Mouse (Mus musculus) midbrain, embryonic 14.5 days (tissue): ENCODE measurements around the gene Atp5d. TPM values are rescaled to one million over a fixed set of nuclear protein-coding genes. Genes with fewer than 3 reads are reported as not detected.

ENCODE experiments used
- ATAC-seq: fragments of 200-750 bp; cut with Nextera tagmentation; 2 replicates; pipeline ENCODE4 v1.8.0; 2017; ENCODE audit warnings: moderate number of reproducible peaks, moderate library complexity; ENCODE audit not compliant: low FRiP score, low TSS enrichment
- DNase-seq: peaks from one replicate; pipeline ENCODE4 v3.0.0-alpha.2; 2015
- H3K27ac ChIP-seq: fragments of 300-500 bp; sonication (generic); replicated peaks from 2 replicates; pipeline ENCODE4 v1.5.1; 2014; ENCODE audit warnings: mild to moderate bottlenecking, low read depth, low read length, moderate library complexity
- H3K27me3 ChIP-seq: fragments of 300-500 bp; sonication (generic); 2 replicates; pipeline ENCODE4 v1.6.1; 2014; ENCODE audit warnings: low read length, control low read depth, mixed read lengths; ENCODE audit not compliant: control insufficient read depth, insufficient read depth
- H3K36me3 ChIP-seq: fragments of 300-500 bp; sonication (generic); 2 replicates; pipeline ENCODE4 v1.6.1; 2014; ENCODE audit warnings: low read length, control low read depth; ENCODE audit not compliant: control insufficient read depth, insufficient read depth
- H3K4me1 ChIP-seq: fragments of 300-500 bp; sonication (generic); 2 replicates; pipeline ENCODE4 v1.6.1; 2014; ENCODE audit warnings: mild to moderate bottlenecking, antibody characterized with exemption, low read length, control low read depth; ENCODE audit not compliant: control insufficient read depth, insufficient read depth
- H3K4me2 ChIP-seq: fragments of 300-500 bp; sonication (generic); 2 replicates; pipeline ENCODE4 v1.6.1; 2014; ENCODE audit warnings: mild to moderate bottlenecking, low read length, moderate library complexity
- H3K4me3 ChIP-seq: fragments of 300-500 bp; sonication (generic); replicated peaks from 2 replicates; pipeline ENCODE4 v1.5.1; 2014; ENCODE audit warnings: low read depth, low read length
- H3K9ac ChIP-seq: fragments of 300-500 bp; sonication (generic); replicated peaks from 2 replicates; pipeline ENCODE4 v1.6.1; 2014; ENCODE audit warnings: mild to moderate bottlenecking, low read length, moderate library complexity
- H3K9me3 ChIP-seq: fragments of 300-500 bp; sonication (generic); 2 replicates; pipeline ENCODE4 v1.6.1; 2016; ENCODE audit warnings: low read length, control low read depth, mixed read lengths; ENCODE audit not compliant: control insufficient read depth
- WGBS: fragments of 180-500 bp; shearing (Covaris S2); extraction: QIAGEN DNeasy Blood & Tissue Kit; methylation state at CpG from one replicate; pipeline ENCODE4 v1.1.7; 2014; 5-methylcytosine and 5-hydroxymethylcytosine counted together
- polyA plus RNA-seq: library from polyadenylated mRNA; unstranded; fragments of >200 nt; fragmentation: Nextera tagmentation; extraction: Ambion mirVana; gene quantifications from 2 replicates; pipeline ENCODE4 v1.2.1, GENCODE M21; 2014

Atp5d gene
- polyA plus RNA-seq = 407 and 480 TPM in 2 replicates

DNA sequence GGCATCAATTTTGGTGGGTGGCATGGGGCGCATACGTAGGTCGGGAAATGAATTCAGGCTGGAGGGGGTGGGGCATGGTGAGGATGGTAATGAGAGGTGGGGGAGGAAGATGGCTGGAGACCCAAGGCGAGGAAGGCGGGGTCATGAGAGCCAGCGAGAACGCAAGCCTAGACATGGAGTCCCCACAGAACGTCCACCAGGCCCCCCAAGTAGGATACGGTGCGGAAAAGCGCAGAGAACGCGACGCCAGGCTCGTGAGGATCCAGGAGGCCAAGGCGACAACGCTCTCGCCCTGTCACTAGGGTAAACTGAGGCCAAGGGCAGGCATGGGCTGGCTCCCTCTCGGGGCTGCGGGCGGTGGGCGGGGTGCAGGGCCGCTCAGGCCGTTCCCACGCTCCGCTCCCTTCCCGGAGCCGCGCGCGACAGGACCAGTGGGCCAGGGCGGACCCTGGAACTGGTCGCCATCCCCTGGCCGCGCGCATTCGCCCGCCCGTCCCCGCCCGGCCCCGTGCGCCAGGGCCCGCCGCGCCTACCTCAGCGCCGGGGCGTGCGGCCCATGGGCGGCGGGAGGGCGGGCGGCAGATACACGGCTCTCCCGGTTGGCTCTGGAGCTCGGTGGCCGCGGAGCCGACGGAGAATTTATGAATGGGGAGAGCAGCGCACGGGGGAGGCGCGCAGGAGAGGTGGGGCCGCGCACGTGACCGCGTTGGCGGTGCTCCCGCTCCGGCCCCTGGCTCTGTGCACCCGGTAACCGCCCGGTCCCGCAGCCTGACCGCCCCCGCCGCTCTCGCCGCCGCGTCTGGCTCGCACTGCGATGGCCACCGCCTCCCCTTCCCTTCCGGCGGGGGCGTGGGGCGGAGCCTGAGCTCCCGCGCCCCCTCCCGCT is at the start of gene Atp5d:
Gene Atp5d, plus strand, starts transcription at position 80 of the 886 bp plus-strand sequence.
- peaks cover 31% of the 10 kb centered on the region for H3K36me3 ChIP-seq
- peak; percentile 90 for DNase-seq
- H3K4me1 ChIP-seq = peaks cover 38% of the 10 kb centered on the region
- peak within 1 kb of the TSS; percentile 80 for H3K4me3 ChIP-seq
- H3K9me3 ChIP-seq = no peaks in the 10 kb centered on the region
- peak; percentile 11; the same call in 1 of the 2 replicates for ATAC-seq
- no peaks in the 10 kb centered on the region; the same call in 1 of the 2 replicates for H3K27me3 ChIP-seq
- H3K9ac ChIP-seq = peak within 1 kb of the TSS; percentile 93
- peak within 1 kb of the TSS; percentile 94 for H3K27ac ChIP-seq
- H3K4me2 ChIP-seq = peak within 1 kb of the TSS; percentile 93
- under 1% methylated on average over 91 of the region's 94 CpGs for WGBS

DNA sequence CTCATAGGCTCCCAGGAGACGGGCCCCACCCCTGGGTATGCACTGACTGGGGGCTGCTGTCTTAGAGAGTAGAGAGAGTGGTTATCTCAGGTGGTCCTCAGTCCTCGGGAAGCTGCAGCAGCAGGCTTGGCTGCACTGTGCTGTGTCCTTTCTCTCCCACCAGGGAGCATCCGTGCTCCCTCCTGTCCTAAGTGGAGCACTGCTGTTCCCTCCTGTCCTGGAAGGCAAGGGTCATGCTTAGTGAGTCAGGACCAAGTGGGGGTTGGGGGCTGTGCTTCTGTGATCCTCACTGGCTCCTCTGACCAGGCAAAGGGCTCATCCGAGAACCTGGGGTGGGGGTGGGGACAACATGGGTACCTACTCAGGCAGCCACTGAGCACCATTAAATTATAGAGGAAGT is 49.3 kb upstream of the Atp5d start:
- H3K9ac ChIP-seq = no peak overlapping the region
- 56% methylated on average over 4 of the region's 4 CpGs for WGBS
- ATAC-seq = no peak

GRCm38 (mm10) chr10:80091527-80091926 is 46.9 kb upstream of the Atp5d start:
- no peak overlapping the region for H3K27ac ChIP-seq
- no peak overlapping the region for H3K4me2 ChIP-seq
- H3K9me3 ChIP-seq = no peaks in the 10 kb centered on the region
- H3K4me3 ChIP-seq = no peak overlapping the region
- WGBS = 90% methylated on average over 6 of the region's 6 CpGs
- no peaks in the 10 kb centered on the region for H3K4me1 ChIP-seq
- H3K36me3 ChIP-seq = no peaks in the 10 kb centered on the region
- ATAC-seq = no peak
- no peaks in the 10 kb centered on the region for H3K27me3 ChIP-seq
- H3K9ac ChIP-seq = no peak overlapping the region
- DNase-seq = no peak

More for the DNA sequence above, 49.3 kb upstream of the Atp5d start:
- no peak for DNase-seq
- Histone ChIP-seq H3K27ac (no peak overlapping the region), H3K9me3 (no peaks in the 10 kb centered on the region), H3K4me3 (no peak overlapping the region), H3K4me1 (no peaks in the 10 kb centered on the region), H3K4me2 (no peak overlapping the region), H3K27me3 (no peaks in the 10 kb centered on the region), H3K36me3 (peaks cover 14% of the 10 kb centered on the region)

- no peak overlapping the region for H3K27ac ChIP-seq
- WGBS = 82% methylated on average over 5 of the region's 5 CpGs
- DNase-seq (no peak), ATAC-seq (no peak)
- H3K9ac ChIP-seq = no peak overlapping the region
- no peak overlapping the region for H3K4me3 ChIP-seq
- H3K9me3 ChIP-seq = no peaks in the 10 kb centered on the region
- no peak overlapping the region for H3K4me2 ChIP-seq
- H3K4me1 ChIP-seq = no peaks in the 10 kb centered on the region
- H3K27me3 ChIP-seq = no peaks in the 10 kb centered on the region
- no peaks in the 10 kb centered on the region for H3K36me3 ChIP-seq
These were observed 45.7 kb upstream of the Atp5d start for GRCm38 (mm10) chr10:80092690-80093089.

DNA sequence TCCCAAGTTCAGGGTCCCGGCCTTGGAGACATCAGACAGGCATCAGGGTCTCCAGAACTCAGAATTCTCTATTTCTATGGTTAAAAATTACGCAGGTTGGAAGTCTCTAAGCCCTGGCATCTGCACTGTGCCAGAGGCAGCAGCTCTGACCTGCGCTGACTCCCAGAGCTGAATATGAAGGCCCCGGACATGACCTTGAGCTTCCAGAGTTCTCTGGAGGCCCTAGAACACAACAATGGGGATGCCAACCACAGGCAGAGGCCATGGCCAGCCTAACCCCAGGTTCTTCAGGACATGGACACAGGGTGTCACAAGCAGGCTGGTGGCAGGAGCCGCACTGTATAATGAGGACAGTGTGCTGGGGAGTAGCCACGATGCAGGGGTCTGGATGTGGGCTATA is 44.3 kb upstream of the Atp5d start:
- Histone ChIP-seq H3K36me3 (no peaks in the 10 kb centered on the region), H3K27ac (no peak overlapping the region), H3K9me3 (no peaks in the 10 kb centered on the region), H3K4me2 (no peak overlapping the region), H3K27me3 (no peaks in the 10 kb centered on the region), H3K4me3 (no peak overlapping the region), H3K9ac (no peak overlapping the region), H3K4me1 (no peaks in the 10 kb centered on the region)
- no peak for DNase-seq
- no peak for ATAC-seq
- 89% methylated on average over 6 of the region's 6 CpGs for WGBS

DNA sequence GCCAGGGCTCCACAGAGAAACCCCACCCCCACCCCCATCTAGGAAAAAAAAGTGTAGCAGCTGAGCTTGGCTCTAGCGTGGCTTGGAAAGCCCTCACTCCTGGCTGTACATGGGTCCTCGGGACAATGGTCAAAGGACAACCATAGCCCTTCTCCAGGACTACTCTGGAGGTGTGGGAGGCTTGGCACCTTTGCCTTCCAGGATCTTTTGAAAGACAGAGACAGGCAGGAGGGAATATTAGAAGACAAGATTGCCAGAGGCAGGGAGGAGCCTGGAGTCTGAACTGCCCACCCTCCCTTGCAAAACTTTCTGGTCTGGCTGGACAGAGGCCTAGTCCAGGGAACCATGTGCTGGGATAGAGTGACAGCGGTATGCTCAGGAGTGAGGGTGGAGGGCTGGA is 43.7 kb upstream of the Atp5d start:
- Histone ChIP-seq H3K36me3 (no peaks in the 10 kb centered on the region), H3K4me1 (no peaks in the 10 kb centered on the region), H3K27me3 (no peaks in the 10 kb centered on the region), H3K9me3 (no peaks in the 10 kb centered on the region), H3K4me3 (no peak overlapping the region), H3K9ac (no peak overlapping the region), H3K4me2 (no peak overlapping the region), H3K27ac (no peak overlapping the region)
- 84% methylated on average over 3 of the region's 3 CpGs for whole genome bisulfite sequencing
- DNase-seq (no peak), ATAC-seq (no peak)

- H3K4me3 ChIP-seq = no peak overlapping the region
- no peak for DNase-seq
- H3K4me1 ChIP-seq = no peaks in the 10 kb centered on the region
- H3K36me3 ChIP-seq = no peaks in the 10 kb centered on the region
- H3K27ac ChIP-seq = no peak overlapping the region
- no peak for ATAC-seq
- H3K9ac ChIP-seq = no peak overlapping the region
- H3K9me3 ChIP-seq = no peaks in the 10 kb centered on the region
- 89% methylated on average over 5 of the region's 5 CpGs for WGBS
- no peaks in the 10 kb centered on the region for H3K27me3 ChIP-seq
- H3K4me2 ChIP-seq = no peak overlapping the region
These were observed 42.9 kb upstream of the Atp5d start for GRCm38 (mm10) chr10:80095547-80095946.

DNA sequence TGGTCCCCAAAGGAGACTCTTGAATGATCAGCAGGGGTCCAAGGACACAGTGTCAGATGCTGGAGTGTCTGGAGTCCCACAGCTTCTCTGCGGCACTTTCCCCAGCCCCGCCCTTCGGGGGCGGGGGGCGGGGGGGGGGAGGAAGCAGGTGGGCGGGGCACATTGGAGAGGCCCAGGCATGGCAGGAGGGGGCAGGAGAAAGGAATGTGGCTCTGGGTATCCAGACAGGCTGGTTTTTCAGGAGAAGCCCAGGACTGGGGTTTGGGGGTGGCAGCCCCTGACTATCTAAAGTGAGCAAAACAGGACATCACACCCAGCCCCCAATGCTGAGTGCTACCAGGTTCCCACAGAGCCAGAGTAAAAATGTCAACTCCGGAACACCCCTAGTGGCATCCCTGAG is 41.2 kb upstream of the Atp5d start:
- H3K4me3 ChIP-seq = no peak overlapping the region
- H3K4me1 ChIP-seq = peaks cover 8% of the 10 kb centered on the region
- H3K9ac ChIP-seq = no peak overlapping the region
- ATAC-seq (no peak), DNase-seq (no peak)
- no peaks in the 10 kb centered on the region for H3K9me3 ChIP-seq
- no peaks in the 10 kb centered on the region for H3K36me3 ChIP-seq
- H3K27me3 ChIP-seq = no peaks in the 10 kb centered on the region
- 17% methylated on average over 7 of the region's 7 CpGs for WGBS
- no peak overlapping the region for H3K4me2 ChIP-seq
- H3K27ac ChIP-seq = no peak overlapping the region

GRCm38 (mm10) chr10:80098630-80099029 is 39.8 kb upstream of the Atp5d start:
- ATAC-seq (no peak), DNase-seq (no peak)
- Histone ChIP-seq H3K4me1 (peaks cover 11% of the 10 kb centered on the region), H3K36me3 (no peaks in the 10 kb centered on the region), H3K9ac (no peak overlapping the region), H3K27ac (no peak overlapping the region), H3K27me3 (no peaks in the 10 kb centered on the region), H3K4me2 (no peak overlapping the region), H3K4me3 (no peak overlapping the region), H3K9me3 (no peaks in the 10 kb centered on the region)
- 89% methylated on average over 5 of the region's 5 CpGs for WGBS
